Mouse (Mus musculus): Measurements from ENCODE around the gene Plcb1.

Plcb1 gene

DNA sequence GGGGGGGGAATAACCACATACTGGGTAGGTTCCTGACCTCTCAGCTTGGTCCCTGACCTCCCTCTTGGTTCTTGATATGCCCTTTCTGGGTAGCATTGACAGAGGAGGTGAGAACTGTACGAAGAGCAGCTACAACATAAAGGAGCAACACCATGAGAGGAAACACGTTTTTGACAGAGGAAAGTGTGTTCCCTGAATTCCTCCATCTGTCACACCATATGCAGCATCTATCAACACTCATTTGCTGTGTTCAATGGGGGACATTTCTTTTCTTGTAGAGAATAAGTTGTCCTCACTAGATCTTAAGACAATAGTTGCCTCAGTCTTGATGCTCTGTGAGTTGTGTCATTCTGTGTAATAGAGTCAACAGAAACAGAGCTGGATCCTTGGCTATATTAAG, 733.1 kb downstream of the Plcb1 start:
- in situ Hi-C loops (cut with MboI, MseI): no loop called here
